Mouse (Mus musculus): ENCODE results near the gene Chil3.
"Not testable (repeated sequence)": the region's sequence is repeated elsewhere in the genome, so short reads cannot be mapped to it uniquely, and the experiment has no call there.

Gene Chil3

GRCm38 (mm10) chr3:106167464-106167863 is at the start of gene Chil3:
Gene Chil3, minus strand, starts transcription at chr3:106167564.
- no peak for DNase-seq (ENCODE audit: low spot score in 2 of 2)

- DNase-seq (ENCODE audit: low spot score in 2 of 2): not testable (repeated sequence)
Observed at GRCm38 (mm10) chr3:106198030-106198429, 30.7 kb upstream of the Chil3 start.

- DNase-seq (ENCODE audit: low spot score in 2 of 2): not testable (repeated sequence)
Observed at GRCm38 (mm10) chr3:106197246-106197645, 29.9 kb upstream of the Chil3 start.

- no peak for DNase-seq (ENCODE audit: low spot score in 2 of 2)
Observed at GRCm38 (mm10) chr3:106196276-106196675, 28.9 kb upstream of the Chil3 start.

GRCm38 (mm10) chr3:106195486-106195885 is 28.1 kb upstream of the Chil3 start:
- DNase-seq (ENCODE audit: low spot score in 2 of 2): no peak

- DNase-seq (ENCODE audit: low spot score in 2 of 2): no peak
Observed at GRCm38 (mm10) chr3:106187991-106188390, 20.6 kb upstream of the Chil3 start.

- DNase-seq (ENCODE audit: low spot score in 2 of 2): no peak
Observed at GRCm38 (mm10) chr3:106177509-106178189, 10.3 kb upstream of the Chil3 start.

- DNase-seq (ENCODE audit: low spot score in 2 of 2): not testable (repeated sequence)
Observed at GRCm38 (mm10) chr3:106174971-106175370, 7.6 kb upstream of the Chil3 start.

- not testable (repeated sequence) for DNase-seq (ENCODE audit: low spot score in 2 of 2)
Observed at GRCm38 (mm10) chr3:106172506-106172905, 5.1 kb upstream of the Chil3 start.

- no peak for DNase-seq (ENCODE audit: low spot score in 2 of 2)
Observed at GRCm38 (mm10) chr3:106171135-106171731, 3.9 kb upstream of the Chil3 start.

- DNase-seq (ENCODE audit: low spot score in 2 of 2): no peak
Observed at GRCm38 (mm10) chr3:106170522-106171053, 3.2 kb upstream of the Chil3 start.

GRCm38 (mm10) chr3:106154413-106154812 is 13.0 kb downstream of the Chil3 start:
- no peak for DNase-seq (ENCODE audit: low spot score in 2 of 2)

- no peak for DNase-seq (ENCODE audit: low spot score in 2 of 2)
Observed at GRCm38 (mm10) chr3:106144081-106144480, 23.3 kb downstream of the Chil3 start.

- DNase-seq (ENCODE audit: low spot score in 2 of 2): no peak
Observed at GRCm38 (mm10) chr3:106131690-106132089, 35.7 kb downstream of the Chil3 start.

GRCm38 (mm10) chr3:106128807-106129493 is 38.4 kb downstream of the Chil3 start:
- no peak for DNase-seq (ENCODE audit: low spot score in 2 of 2)

GRCm38 (mm10) chr3:106126999-106127398 is 40.4 kb downstream of the Chil3 start:
- DNase-seq (ENCODE audit: low spot score in 2 of 2): no peak

- DNase-seq (ENCODE audit: low spot score in 2 of 2): no peak
Observed at GRCm38 (mm10) chr3:106112929-106113328, 54.4 kb downstream of the Chil3 start, which contains the start of gene Chia1. Gene Chia1, plus strand, starts transcription at chr3:106113229.

Data from heart, adult 9 months (tissue).